Mouse (Mus musculus): ENCODE results near the gene Mta3. TPM values are rescaled to one million over a fixed set of nuclear protein-coding genes. Genes with fewer than 3 reads are reported as not detected.

Gene Mta3
- total RNA-seq (2023): 100 to 1,000 TPM; 115 to 134 TPM

DNA sequence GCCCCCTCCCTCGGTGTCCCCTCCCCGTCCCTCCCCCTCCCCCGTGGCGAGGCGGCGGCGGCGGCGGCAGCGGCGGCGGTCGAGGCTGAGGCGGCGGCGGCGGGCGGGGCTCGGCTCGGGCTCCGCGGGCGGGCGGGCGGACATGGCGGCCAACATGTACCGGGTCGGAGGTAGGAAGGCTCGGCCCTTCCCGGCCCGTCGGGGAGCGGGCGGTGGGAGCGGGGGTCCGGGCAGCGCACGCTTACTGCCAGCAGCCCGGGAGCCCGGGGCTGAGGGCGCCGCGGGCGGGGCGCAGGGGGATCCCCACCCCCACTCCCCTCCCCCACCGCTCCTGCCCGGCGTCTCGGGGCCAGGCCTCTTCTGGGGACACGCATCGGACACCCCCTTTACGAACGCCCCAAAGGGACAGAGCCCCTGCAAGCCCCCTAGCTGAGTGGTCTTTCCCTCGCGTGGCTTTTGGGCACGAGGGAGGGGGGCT, at the start of gene Mta3:
Mta3 (plus strand) TSS at position 48 of the 478 bp plus-strand sequence.

GRCm38 (mm10) chr17:83847815-83848214, 141.9 kb downstream of the Mta3 start, which contains the start of gene Haao:
Gene Haao, minus strand, starts transcription at chr17:83847963.

Other genes with a start within 250 kb of the Mta3 start
- 100 to 1,000 TPM; 348 to 361 TPM for gene Cox7a2l, start 188.8 kb upstream of the Mta3 start, total RNA-seq (2023)
- not detected for gene Kcng3, start 74.3 kb upstream of the Mta3 start, total RNA-seq (2023)
- gene Haao, start 141.8 kb downstream of the Mta3 start, total RNA-seq (2023): 10 to 100 TPM; 11.1 to 20.5 TPM